Mouse (Mus musculus): ENCODE measurements at regions not wholly inside any gene's neighbourhood (a gene's known extent, or its start where the extent isn't known, plus 50 kb on each side); places are given as distances from the start of the nearest gene placed in this dataset.

DNA sequence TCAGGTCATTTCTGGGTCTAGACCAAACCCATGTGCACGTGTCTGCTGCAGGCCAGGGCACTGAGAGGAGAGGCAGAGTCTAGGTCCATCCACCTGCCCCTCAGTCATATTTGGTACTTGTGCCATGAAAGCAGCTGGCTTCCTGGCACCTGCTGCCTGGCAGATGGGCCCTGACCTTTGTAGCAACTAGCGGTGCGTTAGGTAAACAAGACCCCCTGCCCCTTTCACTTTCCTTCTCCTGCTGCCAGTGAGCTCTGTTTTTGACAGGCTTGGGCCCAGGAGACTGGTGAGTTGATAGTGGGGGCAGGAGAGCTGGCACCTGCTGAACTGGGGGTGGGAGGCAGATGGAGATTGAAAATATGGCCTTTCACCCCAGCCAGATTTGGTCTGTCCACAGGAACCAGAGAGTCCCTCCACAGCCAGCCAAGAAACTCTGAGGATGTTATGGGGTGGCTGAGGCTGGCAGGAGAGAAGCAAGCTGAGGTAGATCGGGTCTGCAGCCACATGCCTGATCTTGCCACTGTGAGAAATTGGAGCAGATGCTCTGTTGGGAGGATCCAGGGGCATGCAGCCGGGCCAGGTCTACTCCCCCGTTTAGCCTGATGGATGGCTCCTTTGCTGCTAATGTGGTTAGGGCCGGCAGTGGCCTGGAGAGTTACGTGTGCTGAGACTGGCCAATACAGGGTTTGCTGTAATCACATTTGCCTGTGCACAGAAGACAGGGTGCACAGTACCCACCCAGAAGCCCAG is 316.6 kb upstream of the 4931429L15Rik start:
- no peak for DNase-seq (ENCODE audit: low read depth, low spot score)

GRCm38 (mm10) chr9:46633952-46634351 is 314.2 kb upstream of the 4931429L15Rik start:
- DNase-seq (ENCODE audit: low read depth, low spot score): no peak

DNA sequence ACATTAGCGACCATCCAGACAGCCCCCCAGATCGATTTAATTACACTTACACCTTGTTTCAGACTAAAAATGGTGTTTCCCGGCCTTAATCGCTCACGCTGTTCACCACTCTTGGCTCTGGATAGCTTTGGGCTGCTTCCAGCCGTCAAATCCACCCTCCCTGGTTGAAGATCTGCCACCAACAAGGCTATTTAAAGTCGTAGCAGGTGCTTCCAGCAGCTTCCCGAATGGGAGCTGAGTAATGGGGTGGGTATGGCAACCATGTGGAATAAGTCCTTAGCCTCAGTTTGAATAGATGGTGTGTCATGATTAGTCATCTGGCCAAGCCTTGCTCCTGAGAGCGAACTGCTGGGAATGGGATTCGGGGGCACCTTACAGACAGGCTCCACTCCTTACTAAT is 312.8 kb upstream of the 4931429L15Rik start:
- DNase-seq (ENCODE audit: low read depth, low spot score): no peak

GRCm38 (mm10) chr9:46622255-46622654 is 302.5 kb upstream of the 4931429L15Rik start:
- DNase-seq (ENCODE audit: low read depth, low spot score): no peak

DNA sequence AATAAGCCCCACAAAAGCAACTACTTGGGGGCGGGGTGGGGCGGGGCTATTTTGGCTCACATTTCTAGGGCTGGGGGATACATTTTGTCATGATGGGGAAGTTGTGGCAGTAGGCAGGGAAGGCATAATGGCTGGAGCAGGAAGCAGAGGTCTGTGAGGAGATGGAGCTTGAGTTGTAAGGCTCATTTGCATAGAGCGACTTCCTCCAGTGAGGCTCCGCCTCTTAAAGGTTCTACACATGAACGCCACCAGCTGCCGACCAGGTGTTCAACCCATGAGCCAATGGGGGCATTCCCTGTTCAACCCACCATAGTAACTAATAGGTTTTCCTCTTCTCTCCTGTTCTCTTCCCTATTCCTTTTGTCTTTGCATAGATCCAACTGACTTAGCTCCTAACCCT is 302.1 kb upstream of the 4931429L15Rik start:
- no peak for DNase-seq (ENCODE audit: low read depth, low spot score)

DNA sequence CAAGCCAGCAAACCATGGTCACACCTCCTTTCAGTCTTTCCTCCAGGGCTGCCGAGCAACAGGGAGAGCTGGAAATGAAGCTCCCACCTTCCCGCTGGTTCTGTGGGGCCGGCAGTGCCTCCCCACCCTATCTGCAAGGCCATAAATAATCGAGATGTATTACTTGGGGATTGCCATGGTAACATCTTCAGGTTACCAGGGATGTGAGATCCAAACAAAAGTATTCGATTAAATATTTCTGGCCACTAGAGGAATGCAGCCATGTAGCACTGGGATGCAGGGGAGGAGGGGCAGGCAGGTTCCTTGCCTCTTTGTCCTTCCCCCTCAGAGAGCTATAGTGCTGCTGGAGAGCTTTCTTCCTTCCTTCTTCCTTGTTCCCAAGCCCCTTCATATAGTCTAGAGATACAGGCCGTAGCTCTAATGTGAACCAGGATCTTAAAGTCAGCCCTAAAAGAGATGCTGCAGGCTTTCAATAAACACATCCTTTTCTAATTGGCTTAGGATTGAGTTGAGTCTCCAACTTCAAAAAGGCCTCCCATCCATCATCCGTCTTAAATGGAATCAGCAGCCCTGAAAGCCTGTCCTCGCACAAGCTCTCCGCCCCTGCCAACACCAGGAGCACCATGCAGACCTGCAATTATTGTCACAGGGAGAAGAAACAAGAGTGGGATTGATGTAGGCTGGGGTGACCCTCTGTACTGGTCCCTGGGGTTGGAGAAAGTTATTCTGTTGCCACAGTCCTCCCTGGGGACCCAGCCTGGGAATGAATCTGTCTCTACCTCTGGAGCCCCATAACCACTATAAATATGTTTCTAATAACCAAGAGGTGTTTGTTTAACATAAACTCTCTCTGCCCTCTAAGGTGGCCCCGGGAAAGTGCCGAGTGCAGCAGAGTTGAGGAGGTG is 290.6 kb upstream of the 4931429L15Rik start:
- no peak for DNase-seq (ENCODE audit: low read depth, low spot score)

- DNase-seq (ENCODE audit: low read depth, low spot score): no peak
Measured at GRCm38 (mm10) chr9:46608695-46609094, 288.9 kb upstream of the 4931429L15Rik start.

DNA sequence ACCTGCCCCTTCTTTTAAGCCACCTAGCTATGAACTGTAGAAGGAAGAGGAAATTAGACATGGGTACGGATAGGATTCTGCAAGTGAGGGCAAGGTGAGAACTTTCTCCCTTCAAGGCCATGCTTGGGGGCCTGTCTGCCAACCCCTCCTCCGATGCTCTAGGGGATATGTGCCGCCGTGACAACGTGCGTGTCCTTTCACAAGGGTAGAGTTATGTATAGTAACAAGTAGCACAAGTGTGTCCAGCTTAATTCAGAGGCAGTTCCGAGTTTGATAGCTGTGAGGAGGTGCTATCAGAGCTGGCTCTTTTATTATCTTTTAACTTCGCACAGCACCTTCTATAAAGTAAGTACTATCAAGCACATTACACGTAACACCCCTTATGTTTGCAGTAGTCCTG is 281.0 kb upstream of the 4931429L15Rik start:
- no peak for DNase-seq (ENCODE audit: low read depth, low spot score)

GRCm38 (mm10) chr9:46599931-46600708 is 280.3 kb upstream of the 4931429L15Rik start:
- DNase-seq (ENCODE audit: low read depth, low spot score): no peak

GRCm38 (mm10) chr9:46598518-46598917 is 278.7 kb upstream of the 4931429L15Rik start:
- no peak for DNase-seq (ENCODE audit: low read depth, low spot score)

- DNase-seq (ENCODE audit: low read depth, low spot score): no peak
Measured at GRCm38 (mm10) chr9:46593444-46593843, 273.7 kb upstream of the 4931429L15Rik start.

DNA sequence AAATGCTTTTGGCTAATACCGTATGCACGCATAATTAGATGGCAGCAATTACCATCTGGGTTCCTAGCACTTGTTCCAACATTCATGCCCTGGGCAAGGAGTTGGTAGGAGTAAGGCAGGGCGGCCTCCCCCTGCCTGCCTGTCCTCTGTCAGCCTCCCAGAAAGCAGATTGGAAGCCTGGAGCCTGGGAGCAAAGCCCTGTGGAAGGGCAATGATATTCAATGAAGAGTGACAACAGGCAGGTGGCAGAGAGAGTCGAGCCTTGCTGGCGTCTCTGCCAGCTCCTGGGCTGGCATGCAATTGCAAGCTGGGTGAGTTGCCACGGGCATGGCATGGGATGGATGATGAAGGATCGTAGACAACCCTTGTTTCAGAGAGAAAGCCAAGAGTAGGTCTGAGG is 273.1 kb upstream of the 4931429L15Rik start:
- DNase-seq (ENCODE audit: low read depth, low spot score): peak; percentile 7

DNA sequence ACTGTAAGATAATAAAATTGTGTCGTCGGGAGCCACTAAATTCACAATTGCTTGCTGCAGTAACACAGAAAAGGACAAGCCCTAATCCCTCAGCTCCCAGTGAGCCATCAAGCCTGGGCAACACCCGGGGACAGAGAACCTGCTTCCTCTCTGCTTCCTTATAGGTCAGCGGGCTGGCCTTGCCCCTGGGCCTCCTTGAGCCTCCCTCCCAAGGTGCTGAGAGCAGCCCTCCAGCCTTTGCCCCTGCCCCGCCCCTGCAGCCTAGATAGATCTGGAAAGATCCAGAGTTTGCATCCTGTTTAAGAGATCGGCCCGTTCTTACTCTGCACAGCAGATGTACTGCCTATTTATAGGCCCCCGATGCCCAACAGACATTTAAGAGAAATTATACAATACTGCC is 267.0 kb upstream of the 4931429L15Rik start:
- DNase-seq (ENCODE audit: low read depth, low spot score): no peak

GRCm38 (mm10) chr9:46581844-46582243 is 262.1 kb upstream of the 4931429L15Rik start:
- DNase-seq (ENCODE audit: low read depth, low spot score): no peak

DNA sequence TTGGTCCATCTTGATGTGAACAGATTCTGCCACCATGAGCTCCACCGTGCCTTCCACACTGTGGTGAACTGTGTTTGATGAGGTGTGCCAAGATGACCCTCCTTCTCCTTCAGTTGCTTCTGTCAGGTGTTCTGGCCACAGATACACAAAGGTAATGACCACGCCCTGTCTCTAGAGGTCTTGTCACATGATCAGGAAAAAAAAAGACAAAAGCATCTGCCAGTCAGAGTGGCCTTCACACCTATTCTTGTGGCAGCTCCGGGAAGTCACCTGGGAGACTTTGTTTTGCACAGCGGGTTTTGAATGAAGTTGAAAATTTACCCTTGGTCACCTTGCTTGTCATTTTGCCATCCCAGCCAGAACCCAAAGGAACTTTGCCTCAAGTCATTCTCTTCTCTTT is 242.5 kb upstream of the 4931429L15Rik start:
- DNase-seq (ENCODE audit: low read depth, low spot score): no peak

GRCm38 (mm10) chr9:46558481-46558880 is 238.7 kb upstream of the 4931429L15Rik start:
- no peak for DNase-seq (ENCODE audit: low read depth, low spot score)

DNA sequence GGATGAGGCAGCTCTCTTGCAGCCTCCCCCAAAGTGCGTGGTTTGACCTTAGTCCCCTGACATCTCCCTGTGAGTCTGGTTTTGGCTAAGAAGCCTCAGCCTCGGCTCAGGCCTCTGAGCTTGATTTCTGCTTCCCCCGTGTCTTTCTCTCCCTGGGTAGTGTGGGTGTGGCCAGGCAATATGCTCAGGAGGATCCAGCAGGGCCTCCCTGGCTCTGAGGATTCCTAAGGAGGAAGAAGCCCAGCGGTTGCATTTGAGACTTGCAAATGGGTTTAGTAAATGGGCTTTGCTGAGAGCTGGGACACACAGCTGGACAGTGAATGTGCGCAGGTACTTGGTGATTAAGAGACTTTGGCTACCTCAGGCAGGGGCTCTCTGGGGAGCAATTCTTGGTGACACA is 238.0 kb upstream of the 4931429L15Rik start:
- no peak for DNase-seq (ENCODE audit: low read depth, low spot score)

DNA sequence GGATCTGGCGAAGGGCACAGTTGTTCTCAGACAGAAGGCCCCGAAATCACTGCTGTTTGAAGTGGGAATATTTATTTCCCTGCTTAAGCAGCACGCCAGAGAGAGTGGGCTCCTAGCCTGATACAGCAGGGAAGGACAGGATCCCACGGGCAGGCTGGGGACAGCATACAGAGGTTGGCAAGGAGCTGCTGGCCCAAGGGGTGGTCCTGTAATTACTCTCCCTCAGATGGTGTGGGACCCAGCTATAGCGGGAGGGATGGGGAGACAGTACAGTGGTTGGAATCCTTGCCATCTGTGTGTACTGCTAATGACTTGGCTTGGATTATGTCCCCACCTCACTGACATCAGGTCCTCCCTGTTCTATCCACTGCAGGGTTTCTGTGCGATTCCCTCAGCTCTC is 235.4 kb upstream of the 4931429L15Rik start:
- no peak for DNase-seq (ENCODE audit: low read depth, low spot score)

DNA sequence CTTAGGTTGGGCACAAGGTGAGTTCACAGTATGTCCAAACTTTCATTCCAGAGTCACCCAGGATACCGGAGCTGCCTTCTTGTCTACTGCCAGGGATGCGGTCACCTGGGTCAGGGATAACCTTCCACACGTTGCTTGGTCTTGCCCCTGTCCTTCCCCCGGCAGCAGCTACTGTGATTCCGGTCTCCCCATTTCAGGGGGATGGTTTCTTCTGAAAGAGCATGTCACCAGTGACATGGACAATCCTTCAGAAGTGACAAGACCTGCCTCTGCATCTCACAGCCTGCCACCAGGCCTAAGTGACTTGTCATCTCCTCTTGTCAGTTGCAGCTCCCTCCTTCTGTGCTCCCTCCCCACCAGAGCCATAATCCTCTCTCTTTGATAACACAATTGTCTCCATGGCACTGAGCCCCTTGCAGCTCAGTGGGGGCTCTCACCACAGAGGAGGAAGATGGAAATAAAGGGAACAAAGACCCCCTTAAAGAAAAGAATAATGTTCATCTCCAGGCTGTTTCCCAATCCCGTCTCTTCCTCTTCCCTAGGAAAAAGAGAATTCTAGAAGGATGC is 234.9 kb upstream of the 4931429L15Rik start:
- no peak for DNase-seq (ENCODE audit: low read depth, low spot score)

GRCm38 (mm10) chr9:46549416-46549815 is 229.6 kb upstream of the 4931429L15Rik start:
- DNase-seq (ENCODE audit: low read depth, low spot score): no peak

- no peak for DNase-seq (ENCODE audit: low read depth, low spot score)
Measured at GRCm38 (mm10) chr9:46544326-46544725, 224.5 kb upstream of the 4931429L15Rik start.

DNA sequence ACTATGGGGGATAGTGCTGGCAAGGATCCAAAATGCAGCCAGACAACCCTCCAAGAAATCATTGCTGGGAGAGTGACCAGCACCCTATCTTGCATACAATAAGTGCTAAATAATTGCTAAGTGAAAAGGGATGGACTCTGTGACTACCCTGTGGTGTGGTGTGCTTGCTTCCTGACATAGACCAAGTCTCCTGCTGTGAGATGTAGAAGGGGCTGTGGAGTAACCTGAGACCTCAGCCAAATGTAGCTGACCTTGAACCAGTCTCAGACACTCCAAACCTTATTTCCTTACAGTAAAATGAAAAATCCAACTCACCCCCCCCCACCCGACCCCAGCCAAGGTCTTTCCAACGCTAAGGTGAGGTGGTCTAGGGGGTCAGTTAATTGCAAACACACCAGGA is 221.2 kb upstream of the 4931429L15Rik start:
- DNase-seq (ENCODE audit: low read depth, low spot score): no peak

Data from CD4-positive helper T cell, adult 2 months (primary cell).